Mouse (Mus musculus) midbrain, postnatal 0 days (tissue): Measurements from ENCODE around the gene A430078G23Rik. TPM values are rescaled to one million over a fixed set of nuclear protein-coding genes. Genes with fewer than 3 reads are reported as not detected.

ENCODE experiments used
- ATAC-seq: fragments of 200-750 bp; cut with Nextera tagmentation; 2 replicates; pipeline ENCODE4 v1.8.0; 2017; ENCODE audit warnings: moderate number of reproducible peaks, mild to moderate bottlenecking, moderate TSS enrichment, moderate library complexity; ENCODE audit not compliant: low FRiP score
- DNase-seq: peaks from one replicate; pipeline ENCODE4 v3.0.0-alpha.2; 2015; ENCODE audit warnings: low spot score
- H3K27ac ChIP-seq: fragments of 300-500 bp; sonication (generic); 2 replicates; pipeline ENCODE4 v1.5.1; 2014; ENCODE audit warnings: low read depth, mild to moderate bottlenecking, low read length, mixed read lengths
- H3K27me3 ChIP-seq: fragments of 300-500 bp; sonication (generic); 2 replicates; pipeline ENCODE4 v1.6.1; 2014; ENCODE audit warnings: low read length, control low read depth, mixed read lengths; ENCODE audit not compliant: insufficient read depth
- H3K36me3 ChIP-seq: fragments of 300-500 bp; sonication (generic); 2 replicates; pipeline ENCODE4 v1.6.1; 2014; ENCODE audit warnings: low read length, control low read depth, mixed read lengths; ENCODE audit not compliant: insufficient read depth
- H3K4me1 ChIP-seq: fragments of 300-500 bp; sonication (generic); 2 replicates; pipeline ENCODE4 v1.6.1; 2014; ENCODE audit warnings: mild to moderate bottlenecking, control low read depth, antibody characterized with exemption, low read length, mixed read lengths; ENCODE audit not compliant: insufficient read depth
- H3K4me2 ChIP-seq: fragments of 300-500 bp; sonication (generic); 2 replicates; pipeline ENCODE4 v1.6.1; 2014; ENCODE audit warnings: low read depth, mild to moderate bottlenecking, low read length, mixed read lengths; ENCODE audit not compliant: poor library complexity, severe bottlenecking
- H3K4me3 ChIP-seq: fragments of 300-500 bp; sonication (generic); 2 replicates; pipeline ENCODE4 v1.5.1; 2014; ENCODE audit warnings: low read depth, mild to moderate bottlenecking, low read length, moderate library complexity
- H3K9ac ChIP-seq: fragments of 300-500 bp; sonication (generic); replicated peaks from 2 replicates; pipeline ENCODE4 v1.6.1; 2014; ENCODE audit warnings: mild to moderate bottlenecking, low read length, moderate library complexity, mixed read lengths; ENCODE audit not compliant: poor library complexity, severe bottlenecking
- H3K9me3 ChIP-seq: fragments of 300-500 bp; sonication (generic); 2 replicates; pipeline ENCODE4 v1.6.1; 2016; ENCODE audit warnings: low read length, control low read depth
- CTCF ChIP-seq: IDR thresholded peaks from 2 replicates; pipeline ENCODE4 v1.5.1; 2016; ENCODE audit warnings: antibody characterized with exemption, mild to moderate bottlenecking
- WGBS: fragments of 180-500 bp; shearing (Covaris S2); extraction: QIAGEN DNeasy Blood & Tissue Kit; methylation state at CpG from one replicate; pipeline ENCODE4 v1.1.7; 2014; 5-methylcytosine and 5-hydroxymethylcytosine counted together
- polyA plus RNA-seq: library from polyadenylated mRNA; unstranded; fragments of >200 nt; fragmentation: Nextera tagmentation; extraction: Ambion mirVana; gene quantifications from 2 replicates; pipeline ENCODE4 v1.2.1, GENCODE M21; 2015
- total RNA-seq: library from RNA; depleted of rRNA; stranded (reverse); fragments of >200 nt; gene quantifications from 2 replicates; pipeline ENCODE4 v1.2.3, GENCODE M21; 2014

A430078G23Rik gene
- total and polyA plus RNA-seq, 2 experiments from 2014 or later, result not detected

DNA sequence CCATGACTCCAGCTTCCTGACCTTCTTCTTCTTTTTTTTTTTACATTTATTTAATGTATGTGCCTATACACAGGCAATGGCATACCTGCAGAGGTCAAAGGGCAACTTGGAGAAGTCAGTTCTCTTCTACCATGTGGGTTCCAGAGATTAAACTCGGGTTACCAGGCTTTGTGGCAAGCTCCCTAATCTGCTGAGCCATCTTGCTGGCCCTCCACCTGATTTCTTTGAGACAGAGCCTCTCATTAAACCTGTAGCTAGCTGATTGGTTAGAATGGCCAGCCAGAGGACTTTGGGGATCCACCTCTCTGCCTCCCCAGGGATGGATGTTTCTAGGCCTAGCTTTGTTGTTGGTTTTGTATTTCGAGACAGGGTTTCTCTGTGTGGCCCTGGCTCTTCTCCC, 57.9 kb downstream of the A430078G23Rik start:
- Histone ChIP-seq H3K36me3 (no peaks in the 10 kb centered on the region), H3K9ac (no peak overlapping the region), H3K4me3 (no peak overlapping the region), H3K4me2 (no peak overlapping the region), H3K9me3 (no peaks in the 10 kb centered on the region), H3K27ac (no peak overlapping the region), H3K27me3 (no peaks in the 10 kb centered on the region), H3K4me1 (no peaks in the 10 kb centered on the region)
- ATAC-seq, result no peak
- no peak for TF ChIP-seq CTCF
- no peak for DNase-seq
- 83% methylated on average over 2 of the region's 2 CpGs for WGBS

DNA sequence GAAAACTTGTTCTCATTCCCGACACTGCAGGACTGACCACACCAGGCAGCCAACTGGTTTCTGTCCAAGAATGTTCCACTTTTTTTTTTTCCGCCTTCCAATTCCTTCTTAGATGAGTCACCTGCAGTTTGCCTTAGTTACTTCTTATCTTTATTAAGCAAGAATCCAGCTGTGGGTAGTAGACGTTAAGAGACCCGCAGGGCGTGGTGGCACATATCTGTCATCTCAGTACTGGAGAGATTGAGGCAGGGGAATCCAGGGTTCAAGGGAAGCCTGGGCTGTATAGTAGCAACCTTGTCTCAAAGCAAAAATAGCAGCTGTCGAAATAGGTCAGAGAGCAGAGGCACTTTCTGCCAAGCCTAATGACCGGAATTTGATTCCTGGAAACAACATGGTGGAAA, 58.7 kb downstream of the A430078G23Rik start:
- 90% methylated on average over 7 of the region's 7 CpGs for WGBS
- H3K4me3 ChIP-seq, result no peak overlapping the region
- no peak overlapping the region for H3K4me2 ChIP-seq
- DNase-seq, result no peak
- no peak overlapping the region for H3K27ac ChIP-seq
- no peak for ATAC-seq
- no peak for TF ChIP-seq CTCF
- H3K9me3 ChIP-seq, result no peaks in the 10 kb centered on the region
- peaks cover under 1% of the 10 kb centered on the region; the same call in 1 of the 2 replicates for H3K4me1 ChIP-seq
- H3K9ac ChIP-seq, result no peak overlapping the region
- H3K36me3 ChIP-seq, result no peaks in the 10 kb centered on the region
- no peaks in the 10 kb centered on the region for H3K27me3 ChIP-seq

- ATAC-seq, result no peak
- Histone ChIP-seq H3K4me2 (no peak overlapping the region), H3K4me3 (no peak overlapping the region), H3K4me1 (peaks cover 2% of the 10 kb centered on the region; the same call in 1 of the 2 replicates), H3K36me3 (no peaks in the 10 kb centered on the region), H3K9ac (no peak overlapping the region), H3K27me3 (no peaks in the 10 kb centered on the region), H3K9me3 (no peaks in the 10 kb centered on the region), H3K27ac (no peak overlapping the region)
- WGBS, result 94% methylated on average over 1 of the region's 1 CpGs
- no peak for DNase-seq
- no peak for TF ChIP-seq CTCF
These were observed 59.6 kb downstream of the A430078G23Rik start for GRCm38 (mm10) chr8:3412816-3413215.

DNA sequence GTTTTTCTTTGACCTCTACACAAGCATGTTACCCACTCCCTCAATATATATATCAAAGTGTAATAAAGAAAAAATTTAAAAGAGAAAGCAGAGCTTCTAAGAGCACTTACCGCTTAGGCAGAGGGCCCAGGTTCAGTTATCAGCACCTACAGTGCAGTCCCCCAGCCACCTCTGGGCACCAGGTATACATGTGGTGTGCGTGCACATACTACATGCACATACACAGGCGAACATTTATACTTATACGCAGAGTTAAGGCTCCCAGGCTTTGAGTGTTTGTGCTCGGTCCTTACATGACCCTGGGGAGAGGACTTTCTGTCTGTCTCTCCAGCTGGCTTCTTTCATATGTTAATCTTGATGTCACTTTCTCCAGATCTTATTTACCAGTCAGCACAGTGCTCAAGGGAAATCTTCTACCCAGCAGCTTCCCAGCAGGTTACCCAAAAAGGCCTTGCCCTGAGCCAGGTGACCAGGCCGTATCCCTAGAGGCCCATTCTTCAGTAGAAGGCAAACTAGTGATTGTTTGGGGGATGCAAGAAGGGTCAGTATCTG, 61.5 kb downstream of the A430078G23Rik start:
- Histone ChIP-seq H3K9ac (no peak overlapping the region), H3K9me3 (no peaks in the 10 kb centered on the region), H3K27me3 (no peaks in the 10 kb centered on the region), H3K4me2 (no peak overlapping the region), H3K36me3 (no peaks in the 10 kb centered on the region), H3K27ac (no peak overlapping the region), H3K4me3 (no peak overlapping the region), H3K4me1 (peaks cover 2% of the 10 kb centered on the region; the same call in 1 of the 2 replicates)
- DNase-seq, result no peak
- ATAC-seq, result no peak
- no peak for TF ChIP-seq CTCF
- WGBS, result 34% methylated on average over 6 of the region's 6 CpGs

DNA sequence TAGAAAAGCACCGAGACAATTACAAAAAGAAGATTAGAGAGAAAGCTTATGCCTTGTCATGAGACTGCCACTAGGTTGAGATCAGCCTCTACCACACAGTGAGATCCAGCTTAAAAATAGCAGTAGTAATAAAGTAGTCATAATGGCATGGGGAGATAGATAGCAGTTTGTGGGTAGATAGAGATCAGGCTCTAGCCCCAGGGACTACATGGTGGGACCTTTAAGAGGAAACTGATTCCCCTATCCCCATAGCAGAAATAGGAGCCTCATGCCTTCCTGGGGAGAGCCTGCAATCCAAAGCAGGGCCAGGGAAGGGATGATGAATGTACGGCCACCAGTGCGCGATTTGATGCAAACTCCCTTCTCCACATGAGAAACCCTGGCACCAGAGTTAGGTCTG, 62.0 kb downstream of the A430078G23Rik start:
- no peak overlapping the region for H3K4me3 ChIP-seq
- H3K27ac ChIP-seq, result no peak overlapping the region
- DNase-seq (no peak), ATAC-seq (no peak)
- H3K27me3 ChIP-seq, result no peaks in the 10 kb centered on the region
- H3K4me1 ChIP-seq, result peaks cover 2% of the 10 kb centered on the region; the same call in 1 of the 2 replicates
- 50% methylated on average over 4 of the region's 4 CpGs for WGBS
- H3K36me3 ChIP-seq, result no peaks in the 10 kb centered on the region
- no peak overlapping the region for H3K4me2 ChIP-seq
- H3K9ac ChIP-seq, result no peak overlapping the region
- H3K9me3 ChIP-seq, result no peaks in the 10 kb centered on the region
- peak; percentile 12; the same call in 1 of the 2 replicates for TF ChIP-seq CTCF

DNA sequence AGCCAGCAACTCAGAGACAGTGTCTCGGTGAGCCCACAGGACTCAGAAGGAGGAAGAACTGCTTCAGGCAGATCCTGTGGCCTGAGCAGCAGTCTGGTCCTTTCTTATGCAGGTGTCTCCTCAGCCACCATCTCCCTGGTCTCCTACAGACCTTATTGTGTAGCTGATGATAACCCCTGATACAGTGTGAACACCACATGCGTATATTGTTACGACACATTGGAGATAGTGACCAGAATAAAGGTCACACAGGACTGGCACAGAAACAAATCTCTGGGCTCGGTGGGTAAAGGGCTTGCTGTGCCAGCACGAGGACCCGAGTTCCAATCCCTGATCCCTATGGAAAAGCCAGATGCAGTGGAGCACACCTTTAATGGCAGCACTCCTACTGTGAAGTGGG, 62.4 kb downstream of the A430078G23Rik start:
- Histone ChIP-seq H3K4me1 (peaks cover 2% of the 10 kb centered on the region; the same call in 1 of the 2 replicates), H3K9me3 (no peaks in the 10 kb centered on the region), H3K4me3 (no peak overlapping the region), H3K27ac (no peak overlapping the region), H3K36me3 (no peaks in the 10 kb centered on the region), H3K4me2 (no peak overlapping the region), H3K9ac (no peak overlapping the region), H3K27me3 (no peaks in the 10 kb centered on the region)
- DNase-seq, result no peak
- WGBS, result 76% methylated on average over 6 of the region's 6 CpGs
- no peak for ATAC-seq
- no peak for TF ChIP-seq CTCF
